Mouse (Mus musculus): ENCODE measurements around the gene Aldoc. TPM values are rescaled to one million over a fixed set of nuclear protein-coding genes. Genes with fewer than 3 reads are reported as not detected.

The Aldoc gene
- polyA plus RNA-seq, 1 experiment from 2014 or later = 382 TPM

DNA sequence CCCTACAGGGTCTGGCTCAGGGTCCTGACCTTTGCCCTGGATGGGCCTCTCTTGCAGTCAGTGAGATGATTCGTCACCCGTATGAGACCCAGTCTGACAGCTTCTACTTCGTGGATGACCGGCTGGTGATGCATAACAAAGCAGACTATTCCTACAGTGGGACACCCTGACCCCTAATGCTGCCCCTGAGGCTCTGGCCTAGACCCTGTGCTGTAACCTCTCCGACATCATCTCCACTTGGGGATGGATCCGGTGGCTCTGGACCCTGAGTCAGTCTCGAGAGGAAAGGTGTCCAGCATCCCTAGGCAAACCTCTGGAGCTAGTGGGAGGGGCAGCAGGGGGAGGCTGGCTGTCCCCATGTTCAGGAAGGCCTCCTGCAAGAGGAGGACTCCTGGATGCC lies 25.7 kb downstream of the Aldoc start:
- ATAC-seq (ENCODE audit: low FRiP score) = no peak
- Histone ChIP-seq H3K9me3 (replicated peaks) (no peaks in the 10 kb centered on the region), H3K9ac (replicated peaks) (no peak overlapping the region), H3K4me3 (replicated peaks) (no peak overlapping the region), H3K27ac (replicated peaks) (no peak overlapping the region), H3K27me3 (replicated peaks) (no peaks in the 10 kb centered on the region), H3K36me3 (peaks cover 14% of the 10 kb centered on the region), H3K4me2 (no peak overlapping the region), H3K4me1 (peaks cover 32% of the 10 kb centered on the region)
- 36% methylated on average over 7 of the region's 7 CpGs for WGBS

DNA sequence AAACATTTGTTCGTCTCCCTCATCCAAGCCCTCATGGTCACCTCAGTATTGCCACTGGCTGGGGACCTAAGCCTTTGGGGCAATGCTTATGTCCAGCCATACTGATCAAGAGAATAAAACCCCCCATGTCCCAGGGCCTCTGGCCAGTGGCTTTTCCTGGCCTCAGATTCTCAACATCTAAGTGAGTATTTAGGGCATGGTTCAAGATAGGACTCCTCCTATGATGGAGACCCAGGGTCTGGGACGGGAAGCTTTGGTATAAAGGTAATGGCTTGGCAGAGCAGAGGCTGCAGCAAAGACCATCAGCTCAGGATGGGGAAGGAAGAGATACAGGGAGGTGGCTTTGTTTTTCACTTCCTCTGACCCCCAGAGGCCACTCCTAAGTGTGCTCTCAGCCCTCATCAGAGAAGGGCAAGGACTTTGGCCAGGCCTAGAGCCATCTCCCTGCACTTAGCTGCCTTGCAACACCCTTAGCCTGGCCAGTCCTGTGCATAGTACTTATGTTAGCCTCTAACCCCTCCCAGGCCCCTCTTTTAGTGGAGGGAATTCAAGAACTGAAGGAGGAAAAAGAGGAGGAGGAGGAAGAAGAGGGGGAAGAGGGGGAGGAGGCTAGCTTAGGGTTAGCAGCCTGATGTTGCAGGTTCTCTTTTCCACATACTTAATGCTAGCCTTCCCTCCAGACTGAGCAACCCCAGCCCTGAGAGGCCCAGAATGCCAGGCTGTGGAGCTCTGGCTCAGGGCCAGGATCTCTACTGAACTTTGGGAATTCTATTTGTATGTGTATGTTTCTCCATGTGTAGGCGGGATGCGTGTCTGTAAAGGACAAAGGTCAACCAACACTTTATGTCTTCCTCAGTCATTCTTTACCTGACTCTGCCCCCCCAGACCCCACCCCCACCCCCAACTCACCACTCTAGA lies 26.9 kb downstream of the Aldoc start:
- H3K4me3 ChIP-seq (replicated peaks) = no peak overlapping the region
- no peak overlapping the region for H3K27ac ChIP-seq (replicated peaks)
- H3K36me3 ChIP-seq = peaks cover 14% of the 10 kb centered on the region
- ATAC-seq (ENCODE audit: low FRiP score) = no peak
- H3K27me3 ChIP-seq (replicated peaks) = no peaks in the 10 kb centered on the region
- no peaks in the 10 kb centered on the region for H3K9me3 ChIP-seq (replicated peaks)
- 82% methylated on average over 4 of the region's 4 CpGs for WGBS
- peaks cover 23% of the 10 kb centered on the region for H3K4me1 ChIP-seq
- H3K4me2 ChIP-seq = no peak overlapping the region
- H3K9ac ChIP-seq (replicated peaks) = no peak overlapping the region

GRCm38 (mm10) chr11:78353081-78353480 lies 30.3 kb downstream of the Aldoc start:
- Histone ChIP-seq H3K4me3 (replicated peaks) (no peak overlapping the region), H3K9ac (replicated peaks) (no peak overlapping the region), H3K9me3 (replicated peaks) (no peaks in the 10 kb centered on the region), H3K36me3 (peaks cover 14% of the 10 kb centered on the region), H3K27ac (replicated peaks) (no peak overlapping the region), H3K4me1 (peaks cover 2% of the 10 kb centered on the region; the same call in 1 of the 2 replicates), H3K4me2 (no peak overlapping the region), H3K27me3 (replicated peaks) (no peaks in the 10 kb centered on the region)
- no peak for ATAC-seq (ENCODE audit: low FRiP score)
- 88% methylated on average over 1 of the region's 1 CpGs for WGBS

- no peak overlapping the region for H3K27ac ChIP-seq (replicated peaks)
- no peak overlapping the region for H3K4me3 ChIP-seq (replicated peaks)
- no peak overlapping the region for H3K9ac ChIP-seq (replicated peaks)
- no peaks in the 10 kb centered on the region; the same call in 1 of the 2 replicates for H3K27me3 ChIP-seq (replicated peaks)
- no peaks in the 10 kb centered on the region for H3K9me3 ChIP-seq (replicated peaks)
- no peak for ATAC-seq (ENCODE audit: low FRiP score)
- peaks cover 2% of the 10 kb centered on the region; the same call in 1 of the 2 replicates for H3K4me1 ChIP-seq
- H3K4me2 ChIP-seq = no peak overlapping the region
- 91% methylated on average over 6 of the region's 6 CpGs for WGBS
- H3K36me3 ChIP-seq = no peaks in the 10 kb centered on the region
These were observed 32.1 kb downstream of the Aldoc start for GRCm38 (mm10) chr11:78354905-78355304.

DNA sequence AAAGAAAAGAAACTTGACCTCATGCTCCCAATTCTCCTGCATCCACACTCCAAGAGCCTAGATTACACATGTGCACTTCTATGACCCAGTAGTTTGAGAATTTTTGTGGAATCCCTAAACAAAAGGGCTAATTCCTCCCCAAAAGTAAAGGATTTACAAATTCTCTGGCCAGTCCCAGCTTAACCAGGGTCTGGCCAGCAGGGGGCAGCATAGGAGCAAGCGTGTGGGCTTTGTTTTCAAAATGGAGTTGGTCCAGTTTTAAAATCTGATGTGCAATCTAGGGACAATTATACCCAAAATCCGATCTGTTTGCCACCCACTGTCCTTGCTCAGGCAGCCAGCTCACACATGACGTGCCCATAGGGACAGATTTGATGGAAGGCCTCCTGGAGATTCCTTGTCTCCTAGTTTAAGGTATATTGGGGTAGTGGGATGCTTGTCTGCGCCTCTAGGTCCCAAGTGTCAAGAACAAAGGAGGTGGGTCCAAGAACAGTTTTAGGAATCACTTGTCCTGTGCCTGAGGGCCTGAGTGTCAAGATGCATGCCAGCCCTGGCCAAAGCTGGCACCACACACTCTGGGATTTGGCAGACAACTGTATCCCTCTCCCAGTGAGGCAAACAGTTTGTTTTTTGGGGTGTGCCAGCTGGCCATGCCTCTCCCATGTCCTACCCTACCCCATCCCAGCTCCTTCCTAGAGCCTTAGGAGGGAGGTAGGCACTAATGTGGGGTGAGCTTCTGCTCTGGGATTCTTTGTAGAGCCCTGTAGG lies 32.9 kb downstream of the Aldoc start:
- WGBS = 35% methylated on average over 4 of the region's 4 CpGs
- ATAC-seq (ENCODE audit: low FRiP score) = no peak
- no peaks in the 10 kb centered on the region for H3K9me3 ChIP-seq (replicated peaks)

DNA sequence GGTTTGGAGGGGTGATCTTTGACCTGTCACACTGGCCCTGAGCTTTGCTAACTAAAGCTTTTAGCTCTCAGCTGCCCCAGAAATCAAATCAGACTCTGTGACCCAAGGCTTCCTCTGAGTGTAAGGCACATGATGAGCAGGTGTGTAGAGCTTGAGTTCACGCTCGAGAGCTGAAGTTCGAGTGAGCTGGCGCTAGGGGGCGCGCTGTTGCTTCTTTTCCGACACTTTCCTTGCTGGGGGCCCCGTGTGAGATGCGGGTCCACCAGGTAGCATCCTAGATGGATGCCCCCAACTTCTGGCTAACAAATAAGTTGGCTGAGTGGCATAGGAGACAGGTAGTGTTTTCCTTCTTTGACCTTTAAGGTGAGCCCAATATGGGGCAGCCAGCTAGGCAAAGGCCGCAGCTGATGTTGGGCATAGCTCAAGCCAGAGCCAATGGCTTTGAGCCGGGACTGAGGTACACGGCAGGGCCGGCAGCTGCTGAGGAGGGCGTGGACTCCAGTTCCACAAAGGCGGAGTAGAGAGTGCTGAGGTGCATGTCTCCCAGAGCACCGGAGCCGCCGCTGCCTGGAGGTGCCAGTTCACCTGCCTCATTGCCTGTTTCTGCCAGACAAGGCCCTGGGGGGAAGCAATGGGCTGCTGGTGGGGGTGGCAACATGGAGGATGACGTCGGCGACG lies 35.7 kb downstream of the Aldoc start:
- Histone ChIP-seq H3K36me3 (no peaks in the 10 kb centered on the region), H3K4me2 (no peak overlapping the region), H3K9ac (replicated peaks) (no peak overlapping the region), H3K27me3 (replicated peaks) (no peaks in the 10 kb centered on the region; the same call in 1 of the 2 replicates), H3K4me3 (replicated peaks) (no peak overlapping the region), H3K4me1 (peaks cover 2% of the 10 kb centered on the region; the same call in 1 of the 2 replicates), H3K9me3 (replicated peaks) (no peaks in the 10 kb centered on the region), H3K27ac (replicated peaks) (no peak overlapping the region)
- ATAC-seq (ENCODE audit: low FRiP score) = no peak
- WGBS = 17% methylated on average over 22 of the region's 22 CpGs

More for the DNA sequence above, 32.9 kb downstream of the Aldoc start:
- Histone ChIP-seq H3K27ac (replicated peaks) (no peak overlapping the region), H3K27me3 (replicated peaks) (no peaks in the 10 kb centered on the region; the same call in 1 of the 2 replicates), H3K4me3 (replicated peaks) (no peak overlapping the region), H3K9ac (replicated peaks) (no peak overlapping the region), H3K4me2 (no peak overlapping the region), H3K36me3 (no peaks in the 10 kb centered on the region), H3K4me1 (peaks cover 2% of the 10 kb centered on the region; the same call in 1 of the 2 replicates)

GRCm38 (mm10) chr11:78360125-78360788 lies 37.5 kb downstream of the Aldoc start:
- peak; percentile 80; the same call in 1 of the 2 replicates for ATAC-seq (ENCODE audit: low FRiP score)
- Histone ChIP-seq H3K4me3 (replicated peaks) (peak overlapping the region; percentile 30), H3K4me1 (peaks cover 2% of the 10 kb centered on the region; the same call in 1 of the 2 replicates), H3K9ac (replicated peaks) (no peak overlapping the region), H3K4me2 (peak overlapping the region; percentile 53), H3K9me3 (replicated peaks) (no peaks in the 10 kb centered on the region), H3K27me3 (replicated peaks) (no peaks in the 10 kb centered on the region; the same call in 1 of the 2 replicates), H3K36me3 (no peaks in the 10 kb centered on the region), H3K27ac (replicated peaks) (no peak overlapping the region)
- WGBS = 14% methylated on average over 13 of the region's 13 CpGs

GRCm38 (mm10) chr11:78360789-78361131 lies 38.0 kb downstream of the Aldoc start:
- ATAC-seq (ENCODE audit: low FRiP score) = no peak
- H3K4me3 ChIP-seq (replicated peaks) = no peak overlapping the region
- no peaks in the 10 kb centered on the region for H3K36me3 ChIP-seq
- H3K27ac ChIP-seq (replicated peaks) = no peak overlapping the region
- no peaks in the 10 kb centered on the region; the same call in 1 of the 2 replicates for H3K4me1 ChIP-seq
- no peak overlapping the region for H3K9ac ChIP-seq (replicated peaks)
- WGBS = 61% methylated on average over 2 of the region's 2 CpGs
- no peaks in the 10 kb centered on the region for H3K9me3 ChIP-seq (replicated peaks)
- no peaks in the 10 kb centered on the region; the same call in 1 of the 2 replicates for H3K27me3 ChIP-seq (replicated peaks)
- peak overlapping the region; percentile 53; the same call in 1 of the 2 replicates for H3K4me2 ChIP-seq

DNA sequence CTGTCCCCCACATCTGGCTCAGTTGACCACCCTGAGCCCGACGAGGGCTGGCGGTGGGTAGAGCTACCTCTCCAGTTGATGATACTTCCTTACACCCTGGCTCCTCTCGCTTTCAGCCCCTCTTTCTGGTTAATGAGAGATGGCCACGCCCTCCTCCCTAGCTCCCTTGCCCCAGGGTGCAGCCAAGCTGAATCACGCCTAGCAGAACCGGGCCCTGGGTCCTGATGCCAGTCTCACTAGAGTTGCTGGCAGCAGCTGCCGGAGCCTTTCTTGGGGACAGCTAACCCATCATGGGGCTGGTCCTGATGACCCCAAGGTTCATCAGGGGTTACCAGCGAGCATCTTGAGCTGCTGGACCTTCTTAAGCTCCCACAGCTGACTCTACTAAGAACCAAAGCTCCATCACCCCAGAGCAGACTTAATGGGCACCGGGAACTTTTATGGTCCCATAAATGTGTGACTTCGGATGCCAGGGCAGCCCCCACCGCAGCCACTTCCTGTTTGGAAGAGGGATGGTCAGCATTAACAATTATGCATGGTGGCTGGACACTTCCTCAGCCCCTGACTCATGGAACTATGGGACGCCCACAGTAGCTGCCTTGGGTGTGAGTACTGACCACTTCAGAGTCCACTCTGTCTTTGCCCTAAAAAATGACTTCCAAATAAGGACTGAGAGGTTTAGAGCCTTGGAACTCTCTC lies 40.7 kb downstream of the Aldoc start:
- Histone ChIP-seq H3K27ac (replicated peaks) (no peak overlapping the region), H3K27me3 (replicated peaks) (no peaks in the 10 kb centered on the region; the same call in 1 of the 2 replicates), H3K4me1 (no peaks in the 10 kb centered on the region), H3K9me3 (replicated peaks) (no peaks in the 10 kb centered on the region), H3K36me3 (no peaks in the 10 kb centered on the region), H3K9ac (replicated peaks) (no peak overlapping the region), H3K4me2 (no peak overlapping the region), H3K4me3 (replicated peaks) (no peak overlapping the region)
- 70% methylated on average over 13 of the region's 13 CpGs for WGBS
- no peak for ATAC-seq (ENCODE audit: low FRiP score)

- H3K27ac ChIP-seq (replicated peaks) = no peak overlapping the region
- 67% methylated on average over 8 of the region's 8 CpGs for WGBS
- H3K4me1 ChIP-seq = no peaks in the 10 kb centered on the region
- no peaks in the 10 kb centered on the region; the same call in 1 of the 2 replicates for H3K27me3 ChIP-seq (replicated peaks)
- ATAC-seq (ENCODE audit: low FRiP score) = no peak
- H3K9ac ChIP-seq (replicated peaks) = no peak overlapping the region
- no peaks in the 10 kb centered on the region for H3K9me3 ChIP-seq (replicated peaks)
- no peak overlapping the region for H3K4me2 ChIP-seq
- H3K4me3 ChIP-seq (replicated peaks) = no peak overlapping the region
- H3K36me3 ChIP-seq = no peaks in the 10 kb centered on the region
These were observed 41.3 kb downstream of the Aldoc start for GRCm38 (mm10) chr11:78364103-78364502.

Measured in neural tube, embryonic 15.5 days (tissue).